Mouse (Mus musculus): ENCODE results near the gene Slc22a8.

GRCm38 (mm10) chr19:8564469-8564868, 26.6 kb upstream of the Slc22a8 start:
- TF ChIP-seq CTCF (IDR thresholded peaks at IDR 0.05; ENCODE audit: insufficient read depth, low read depth, low read length) (no peak), POLR2A (IDR thresholded peaks at IDR 0.05; ENCODE audit: insufficient read depth, low read depth, low read length) (no peak)
